Mouse (Mus musculus) stomach, embryonic 15.5 days (tissue): ENCODE results near the gene Acot6. TPM values are rescaled to one million over a fixed set of nuclear protein-coding genes. Genes with fewer than 3 reads are reported as not detected.
"Not testable (repeated sequence)": the region's sequence is repeated elsewhere in the genome, so short reads cannot be mapped to it uniquely, and the experiment has no call there.

ENCODE experiments used
- ATAC-seq: fragments of 200-750 bp; cut with Nextera tagmentation; 2 replicates; pipeline ENCODE4 v1.8.0; 2017; ENCODE audit warnings: low read depth, moderate number of reproducible peaks, moderate TSS enrichment; ENCODE audit not compliant: insufficient read depth, low FRiP score
- H3K27ac ChIP-seq: fragments of 300-500 bp; sonication (generic); 2 replicates; pipeline ENCODE4 v1.5.1; 2015; ENCODE audit warnings: mild to moderate bottlenecking, inconsistent platforms
- H3K27me3 ChIP-seq: fragments of 300-500 bp; sonication (generic); replicated peaks from 2 replicates; pipeline ENCODE4 v1.6.1; 2015; ENCODE audit warnings: inconsistent platforms
- H3K36me3 ChIP-seq: fragments of 300-500 bp; sonication (generic); 2 replicates; pipeline ENCODE4 v1.6.1; 2015; ENCODE audit warnings: inconsistent platforms
- H3K4me1 ChIP-seq: fragments of 300-500 bp; sonication (generic); 2 replicates; pipeline ENCODE4 v1.6.1; 2015; ENCODE audit warnings: inconsistent platforms
- H3K4me2 ChIP-seq: fragments of 300-500 bp; sonication (generic); 2 replicates; pipeline ENCODE4 v1.6.1; 2015; ENCODE audit warnings: mild to moderate bottlenecking, inconsistent platforms
- H3K4me3 ChIP-seq: fragments of 300-500 bp; sonication (generic); replicated peaks from 2 replicates; pipeline ENCODE4 v1.5.1; 2015; ENCODE audit warnings: inconsistent platforms
- H3K9ac ChIP-seq: fragments of 300-500 bp; sonication (generic); 2 replicates; pipeline ENCODE4 v1.6.1; 2015; ENCODE audit warnings: inconsistent platforms
- H3K9me3 ChIP-seq: fragments of 300-500 bp; sonication (generic); 2 replicates; pipeline ENCODE4 v1.6.1; 2016; ENCODE audit warnings: inconsistent platforms
- WGBS: fragments of 180-500 bp; shearing (Covaris S2); methylation state at CpG from one replicate; pipeline ENCODE4 v1.1.7; 2015; 5-methylcytosine and 5-hydroxymethylcytosine counted together
- polyA plus RNA-seq: library from polyadenylated mRNA; unstranded; fragments of >200 nt; fragmentation: Nextera tagmentation; extraction: Ambion mirVana; gene quantifications from 2 replicates; pipeline ENCODE4 v1.2.1, GENCODE M21; 2015

Acot6 gene
- polyA plus RNA-seq, 1 experiment from 2014 or later = 1.7 TPM

- no peak overlapping the region for H3K9ac ChIP-seq
- H3K4me3 ChIP-seq = no peak overlapping the region
- H3K4me2 ChIP-seq = no peak overlapping the region
- H3K9me3 ChIP-seq = no peaks in the 10 kb centered on the region
- H3K27me3 ChIP-seq = peaks cover 25% of the 10 kb centered on the region
- H3K4me1 ChIP-seq = no peaks in the 10 kb centered on the region; the same call in 1 of the 2 replicates
- 73% methylated on average over 4 of the region's 4 CpGs for WGBS
- no peak overlapping the region for H3K27ac ChIP-seq
- ATAC-seq = no peak
- H3K36me3 ChIP-seq = no peaks in the 10 kb centered on the region
These were observed 32.7 kb upstream of the Acot6 start for GRCm38 (mm10) chr12:84067752-84068151.

GRCm38 (mm10) chr12:84068296-84068695 is 32.2 kb upstream of the Acot6 start:
- ATAC-seq = no peak
- no peak overlapping the region for H3K27ac ChIP-seq
- no peaks in the 10 kb centered on the region; the same call in 1 of the 2 replicates for H3K4me1 ChIP-seq
- no peaks in the 10 kb centered on the region for H3K9me3 ChIP-seq
- H3K36me3 ChIP-seq = no peaks in the 10 kb centered on the region
- no peak overlapping the region for H3K4me3 ChIP-seq
- no peak overlapping the region for H3K4me2 ChIP-seq
- peaks cover 25% of the 10 kb centered on the region for H3K27me3 ChIP-seq
- H3K9ac ChIP-seq = no peak overlapping the region
- WGBS = 70% methylated on average over 8 of the region's 8 CpGs

GRCm38 (mm10) chr12:84068986-84069385 is 31.5 kb upstream of the Acot6 start, which contains the start of gene Acot5:
TSS of gene Acot5 (plus strand) at chr12:84069325.
- ATAC-seq = no peak
- Histone ChIP-seq H3K27me3 (peaks cover 25% of the 10 kb centered on the region), H3K4me2 (peak within 1 kb of the TSS; percentile 69), H3K4me1 (no peaks in the 10 kb centered on the region; the same call in 1 of the 2 replicates), H3K27ac (no peak within 1 kb of the TSS), H3K36me3 (no peaks in the 10 kb centered on the region), H3K4me3 (peak within 1 kb of the TSS; percentile 40), H3K9ac (no peak within 1 kb of the TSS), H3K9me3 (no peaks in the 10 kb centered on the region)
- WGBS = 55% methylated on average over 9 of the region's 9 CpGs

- not testable (repeated sequence) for H3K4me1 ChIP-seq, H3K27ac ChIP-seq, H3K9me3 ChIP-seq, H3K9ac ChIP-seq, ATAC-seq, H3K36me3 ChIP-seq
- H3K4me3 ChIP-seq = peak overlapping the region; percentile 40
- H3K27me3 ChIP-seq = peaks cover 25% of the 10 kb centered on the region
- H3K4me2 ChIP-seq = peak overlapping the region; percentile 69
- WGBS = 2% methylated on average over 52 of the region's 52 CpGs
These were observed 30.9 kb upstream of the Acot6 start for GRCm38 (mm10) chr12:84069582-84069981.

- H3K4me2 ChIP-seq = no peak overlapping the region
- peaks cover 24% of the 10 kb centered on the region for H3K27me3 ChIP-seq
- H3K4me3 ChIP-seq = no peak overlapping the region
- H3K4me1 ChIP-seq = no peaks in the 10 kb centered on the region; the same call in 1 of the 2 replicates
- H3K9me3 ChIP-seq = no peaks in the 10 kb centered on the region
- 89% methylated on average over 2 of the region's 2 CpGs for WGBS
- no peaks in the 10 kb centered on the region for H3K36me3 ChIP-seq
- no peak overlapping the region for H3K9ac ChIP-seq
- H3K27ac ChIP-seq = no peak overlapping the region
- ATAC-seq = no peak
These were observed 28.8 kb upstream of the Acot6 start for GRCm38 (mm10) chr12:84071696-84072095.

- 83% methylated on average over 4 of the region's 4 CpGs for WGBS
- Histone ChIP-seq H3K9me3 (no peaks in the 10 kb centered on the region), H3K36me3 (no peaks in the 10 kb centered on the region), H3K4me3 (no peak overlapping the region), H3K4me1 (no peaks in the 10 kb centered on the region), H3K9ac (no peak overlapping the region), H3K27me3 (no peaks in the 10 kb centered on the region), H3K27ac (no peak overlapping the region), H3K4me2 (no peak overlapping the region)
- no peak for ATAC-seq
These were observed 23.0 kb upstream of the Acot6 start for GRCm38 (mm10) chr12:84077371-84077990.

GRCm38 (mm10) chr12:84083842-84084241 is 16.6 kb upstream of the Acot6 start:
- H3K9me3 ChIP-seq = no peaks in the 10 kb centered on the region
- H3K27ac ChIP-seq = no peak overlapping the region
- no peaks in the 10 kb centered on the region for H3K27me3 ChIP-seq
- no peaks in the 10 kb centered on the region for H3K36me3 ChIP-seq
- no peak overlapping the region for H3K4me3 ChIP-seq
- no peak for ATAC-seq
- H3K4me1 ChIP-seq = no peaks in the 10 kb centered on the region
- 77% methylated on average over 2 of the region's 2 CpGs for WGBS
- no peak overlapping the region for H3K9ac ChIP-seq
- no peak overlapping the region for H3K4me2 ChIP-seq

- no peaks in the 10 kb centered on the region for H3K27me3 ChIP-seq
- H3K27ac ChIP-seq = no peak overlapping the region
- no peak overlapping the region for H3K4me3 ChIP-seq
- H3K4me2 ChIP-seq = no peak overlapping the region
- no peak for ATAC-seq
- 70% methylated on average over 4 of the region's 4 CpGs for WGBS
- no peaks in the 10 kb centered on the region for H3K36me3 ChIP-seq
- H3K9ac ChIP-seq = no peak overlapping the region
- no peaks in the 10 kb centered on the region for H3K9me3 ChIP-seq
- H3K4me1 ChIP-seq = no peaks in the 10 kb centered on the region
These were observed 15.9 kb upstream of the Acot6 start for GRCm38 (mm10) chr12:84084581-84084980.

- H3K4me2 ChIP-seq, H3K4me3 ChIP-seq, H3K4me1 ChIP-seq, H3K9ac ChIP-seq, H3K27ac ChIP-seq, H3K27me3 ChIP-seq, H3K36me3 ChIP-seq, H3K9me3 ChIP-seq, ATAC-seq: not testable (repeated sequence)
- WGBS = 91% methylated on average over 5 of the region's 5 CpGs
These were observed 5.8 kb upstream of the Acot6 start for GRCm38 (mm10) chr12:84094666-84095065.

- Histone ChIP-seq H3K36me3 (no peaks in the 10 kb centered on the region), H3K4me1 (no peaks in the 10 kb centered on the region), H3K9me3 (no peaks in the 10 kb centered on the region), H3K27me3 (no peaks in the 10 kb centered on the region), H3K27ac (no peak overlapping the region), H3K9ac (no peak overlapping the region), H3K4me3 (no peak overlapping the region), H3K4me2 (no peak overlapping the region)
- ATAC-seq = no peak
- WGBS = 87% methylated on average over 2 of the region's 2 CpGs
These were observed 849 bp upstream of the Acot6 start for GRCm38 (mm10) chr12:84099605-84100004.

GRCm38 (mm10) chr12:84100071-84100470 is 383 bp upstream of the Acot6 start:
- Histone ChIP-seq H3K9ac (no peak overlapping the region), H3K4me2 (peak overlapping the region; percentile 83), H3K27me3 (no peaks in the 10 kb centered on the region), H3K27ac (no peak overlapping the region), H3K4me3 (peak overlapping the region; percentile 52; the same call in 1 of the 2 replicates), H3K4me1 (no peaks in the 10 kb centered on the region), H3K9me3 (no peaks in the 10 kb centered on the region), H3K36me3 (no peaks in the 10 kb centered on the region)
- 65% methylated on average over 1 of the region's 1 CpGs for WGBS
- no peak for ATAC-seq

- no peaks in the 10 kb centered on the region for H3K4me1 ChIP-seq
- WGBS = 47% methylated on average over 2 of the region's 2 CpGs
- peak overlapping the region; percentile 83 for H3K4me2 ChIP-seq
- no peaks in the 10 kb centered on the region for H3K36me3 ChIP-seq
- H3K9me3 ChIP-seq = no peaks in the 10 kb centered on the region
- ATAC-seq = no peak
- H3K4me3 ChIP-seq = peak overlapping the region; percentile 52
- no peaks in the 10 kb centered on the region for H3K27me3 ChIP-seq
- H3K27ac ChIP-seq = no peak overlapping the region
- H3K9ac ChIP-seq = no peak overlapping the region
These were observed 1.0 kb downstream of the Acot6 start for GRCm38 (mm10) chr12:84101493-84101845.

- no peaks in the 10 kb centered on the region; the same call in 1 of the 2 replicates for H3K36me3 ChIP-seq
- H3K9me3 ChIP-seq = no peaks in the 10 kb centered on the region
- no peak overlapping the region for H3K4me3 ChIP-seq
- no peak for ATAC-seq
- H3K27ac ChIP-seq = no peak overlapping the region
- H3K4me2 ChIP-seq = no peak overlapping the region
- no peaks in the 10 kb centered on the region for H3K4me1 ChIP-seq
- 74% methylated on average over 3 of the region's 3 CpGs for WGBS
- no peak overlapping the region for H3K9ac ChIP-seq
- H3K27me3 ChIP-seq = no peaks in the 10 kb centered on the region
These were observed 6.6 kb downstream of the Acot6 start for GRCm38 (mm10) chr12:84107012-84107411.
